Mouse (Mus musculus): ENCODE data around the gene Stam. TPM values are rescaled to one million over a fixed set of nuclear protein-coding genes. Genes with fewer than 3 reads are reported as not detected.
A peak's percentile ranks its signal among the peaks of the same experiment; 100 is the strongest.

The Stam gene
- polyA plus RNA-seq (2014; fragmentation: Nextera tagmentation; extraction: Ambion mirVana), result 72.2 and 80.2 TPM in 2 replicates

DNA sequence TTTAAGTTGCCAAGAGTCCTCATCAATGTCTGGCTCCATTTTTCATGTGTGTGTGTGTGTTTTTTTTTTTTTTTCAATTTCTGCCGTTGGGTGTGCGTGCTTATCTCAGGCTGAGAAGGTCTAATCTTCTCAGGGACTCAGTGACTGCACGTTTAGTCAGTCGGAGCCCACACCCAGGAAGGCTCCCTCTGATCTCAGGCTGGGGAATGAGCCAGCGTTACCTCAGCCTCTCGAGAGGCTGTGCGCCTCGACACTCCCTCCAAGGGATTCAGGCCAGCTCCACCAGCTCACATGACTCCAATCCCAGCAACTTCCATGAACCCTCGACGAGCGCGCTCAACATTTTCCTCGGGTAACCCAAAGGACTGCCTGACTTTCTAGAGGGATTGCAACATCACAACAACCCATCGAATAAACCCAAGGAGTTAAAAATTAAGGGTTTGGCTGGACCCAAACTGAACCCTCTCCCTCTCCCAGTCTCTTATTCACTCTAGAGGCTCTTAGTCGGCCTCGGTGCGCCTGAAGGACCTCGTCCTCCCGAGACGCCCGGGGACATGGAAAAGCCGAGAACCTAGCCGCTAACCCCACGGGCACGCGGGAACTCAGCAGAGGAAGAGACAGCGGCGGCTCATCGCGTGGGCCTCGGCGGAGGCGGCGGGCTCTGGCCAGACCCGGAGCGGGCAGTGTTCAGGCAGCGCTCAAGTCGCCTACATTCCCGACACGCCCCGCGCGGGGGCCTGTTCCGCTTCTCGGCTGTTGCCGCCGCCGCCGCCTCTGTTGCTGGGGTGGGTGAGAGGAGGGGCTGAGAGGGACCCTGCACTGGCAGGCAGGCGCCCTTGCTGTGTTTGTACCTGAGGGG, at the start of gene Stam:
Gene Stam, plus strand, starts transcription at position 737 of the 859 bp plus-strand sequence.
- DNase-seq (peak; percentile 94), ATAC-seq (ENCODE audit: insufficient read depth) (peak; percentile 96)
- WGBS, result under 1% methylated on average over 48 of the region's 50 CpGs

DNA sequence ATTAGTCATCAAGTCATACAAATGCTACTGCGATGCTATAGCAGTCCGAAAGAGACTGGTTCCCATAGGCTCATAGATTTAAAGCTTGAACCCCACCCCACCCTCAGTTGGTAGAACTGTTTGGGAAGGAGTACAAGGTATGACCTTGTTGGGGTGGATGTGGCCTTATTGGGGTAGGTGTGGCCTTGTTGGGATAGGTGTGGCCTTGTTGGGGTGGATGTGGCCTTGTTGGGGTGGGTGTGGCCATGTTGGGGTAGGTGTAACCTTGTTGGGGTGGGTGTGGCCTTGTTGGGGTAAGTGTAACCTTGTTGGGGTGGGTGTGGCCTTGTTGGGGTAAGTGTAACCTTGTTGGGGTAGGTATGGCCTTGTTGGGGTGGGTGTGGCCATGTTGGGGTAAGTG, 32.6 kb upstream of the Stam start:
- H3K9me3 ChIP-seq (ENCODE audit: low read depth, low read length), result no peaks in the 10 kb centered on the region
- no peaks in the 10 kb centered on the region for H3K4me1 ChIP-seq (ENCODE audit: insufficient read depth)
- no peak for DNase-seq
- 97% methylated on average over 2 of the region's 2 CpGs for WGBS
- H3K36me3 ChIP-seq (ENCODE audit: insufficient read depth), result peaks cover 3% of the 10 kb centered on the region
- H3K4me2 ChIP-seq, result no peak overlapping the region
- no peak overlapping the region for H3K27ac ChIP-seq (ENCODE audit: low read depth)
- no peak overlapping the region for H3K9ac ChIP-seq
- H3K4me3 ChIP-seq (ENCODE audit: low read depth, low read length), result no peak overlapping the region
- H3K27me3 ChIP-seq (ENCODE audit: insufficient read depth, low read length), result no peaks in the 10 kb centered on the region
- no peak for ATAC-seq (ENCODE audit: insufficient read depth)
- no peak for TF ChIP-seq CTCF (IDR thresholded peaks at IDR 0.05; ENCODE audit: low read depth)

More for the DNA sequence above, at the start of gene Stam:
- peak within 1 kb of the TSS; percentile 94 for H3K9ac ChIP-seq
- H3K36me3 ChIP-seq (ENCODE audit: insufficient read depth), result no peaks in the 10 kb centered on the region
- H3K9me3 ChIP-seq (ENCODE audit: low read depth, low read length), result no peaks in the 10 kb centered on the region
- H3K4me2 ChIP-seq, result peak within 1 kb of the TSS; percentile 62
- no peaks in the 10 kb centered on the region for H3K27me3 ChIP-seq (ENCODE audit: insufficient read depth, low read length)
- no peak for TF ChIP-seq CTCF (IDR thresholded peaks at IDR 0.05; ENCODE audit: low read depth)
- peak within 1 kb of the TSS; percentile 83 for H3K4me3 ChIP-seq (ENCODE audit: low read depth, low read length)
- H3K4me1 ChIP-seq (ENCODE audit: insufficient read depth), result peaks cover 12% of the 10 kb centered on the region; the same call in 1 of the 2 replicates
- H3K27ac ChIP-seq (ENCODE audit: low read depth), result peak within 1 kb of the TSS; percentile 98

DNA sequence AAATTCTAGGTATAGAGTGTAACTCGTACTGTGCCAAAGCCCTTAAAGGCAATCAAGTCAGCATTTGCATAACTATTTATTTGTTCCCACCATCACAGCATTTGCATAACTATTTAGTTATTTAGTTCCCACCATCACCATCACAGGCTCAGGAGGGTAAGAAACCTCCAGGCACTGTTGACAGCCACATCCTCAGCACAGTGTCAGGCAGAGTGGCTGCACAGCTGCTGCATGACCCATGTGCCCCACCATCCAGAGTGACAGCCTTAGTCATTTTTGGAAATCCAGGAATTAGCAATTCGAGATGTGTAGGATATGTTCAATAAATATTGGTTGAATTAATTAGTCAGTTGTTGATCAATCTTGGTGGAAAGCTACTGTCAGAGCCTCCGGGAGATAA, 30.9 kb upstream of the Stam start:
- 73% methylated on average over 3 of the region's 3 CpGs for WGBS
- Histone ChIP-seq H3K27ac (ENCODE audit: low read depth) (no peak overlapping the region), H3K4me3 (ENCODE audit: low read depth, low read length) (no peak overlapping the region), H3K36me3 (ENCODE audit: insufficient read depth) (peaks cover 3% of the 10 kb centered on the region), H3K9me3 (ENCODE audit: low read depth, low read length) (no peaks in the 10 kb centered on the region), H3K4me2 (no peak overlapping the region), H3K4me1 (ENCODE audit: insufficient read depth) (no peaks in the 10 kb centered on the region), H3K27me3 (ENCODE audit: insufficient read depth, low read length) (no peaks in the 10 kb centered on the region), H3K9ac (no peak overlapping the region)
- ATAC-seq (ENCODE audit: insufficient read depth) (no peak), DNase-seq (no peak)
- no peak for TF ChIP-seq CTCF (IDR thresholded peaks at IDR 0.05; ENCODE audit: low read depth)

DNA sequence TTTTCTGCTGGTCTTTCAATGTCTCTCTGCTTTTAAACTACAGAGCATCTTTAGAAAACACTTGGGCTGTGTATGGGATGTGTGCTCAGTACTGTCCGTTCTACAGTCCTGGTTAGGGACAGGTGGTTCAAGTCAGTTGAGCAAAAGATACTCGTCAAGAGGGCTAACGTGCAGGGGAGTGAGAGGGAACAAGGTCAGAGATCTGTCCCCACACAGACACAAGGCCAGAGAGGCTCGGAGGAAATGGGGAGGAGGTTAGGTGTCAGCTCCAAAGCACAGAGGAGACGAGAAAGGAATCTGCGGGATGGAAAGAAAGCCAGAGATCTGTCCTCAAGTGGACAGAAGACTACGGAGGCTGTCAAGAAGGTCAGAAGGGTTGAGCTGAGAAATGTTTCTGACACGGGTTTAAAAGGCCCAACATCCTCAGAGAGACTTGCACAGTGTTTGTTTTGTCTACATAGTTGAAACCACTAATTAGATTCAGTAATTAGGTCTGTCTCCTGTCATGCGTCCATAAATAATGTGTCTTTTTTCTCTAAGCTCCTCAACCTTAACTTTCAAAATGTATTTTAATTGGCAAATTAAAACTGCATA, 30.2 kb upstream of the Stam start:
- peaks cover 3% of the 10 kb centered on the region for H3K36me3 ChIP-seq (ENCODE audit: insufficient read depth)
- H3K27me3 ChIP-seq (ENCODE audit: insufficient read depth, low read length), result no peaks in the 10 kb centered on the region
- H3K4me1 ChIP-seq (ENCODE audit: insufficient read depth), result no peaks in the 10 kb centered on the region
- WGBS, result 34% methylated on average over 9 of the region's 9 CpGs
- ATAC-seq (ENCODE audit: insufficient read depth) (no peak), DNase-seq (no peak)
- H3K4me2 ChIP-seq, result no peak overlapping the region
- no peak overlapping the region for H3K9ac ChIP-seq
- no peak overlapping the region for H3K4me3 ChIP-seq (ENCODE audit: low read depth, low read length)
- no peak for TF ChIP-seq CTCF (IDR thresholded peaks at IDR 0.05; ENCODE audit: low read depth)
- H3K27ac ChIP-seq (ENCODE audit: low read depth), result no peak overlapping the region
- H3K9me3 ChIP-seq (ENCODE audit: low read depth, low read length), result no peaks in the 10 kb centered on the region

DNA sequence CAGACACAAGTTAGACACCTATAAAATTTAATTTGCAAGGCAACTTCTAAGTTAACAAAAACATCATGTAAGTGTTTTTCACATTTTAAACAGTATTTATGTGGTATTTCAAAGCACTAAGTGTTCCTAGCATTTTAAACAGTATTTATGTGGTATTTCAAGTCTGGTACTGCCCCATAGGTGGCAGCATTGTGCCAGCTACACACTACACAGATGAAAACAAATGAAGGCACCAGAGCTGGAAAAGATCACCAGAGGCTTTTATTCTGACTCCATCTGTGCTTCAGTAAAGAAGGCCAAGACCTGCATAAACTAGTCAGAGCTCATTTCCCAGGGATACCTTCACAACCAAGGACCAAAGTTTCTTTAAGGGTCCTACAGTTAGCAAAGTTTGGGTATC, 25.5 kb upstream of the Stam start:
- peak; percentile 89 for DNase-seq
- Histone ChIP-seq H3K36me3 (ENCODE audit: insufficient read depth) (no peaks in the 10 kb centered on the region), H3K27ac (ENCODE audit: low read depth) (no peak overlapping the region), H3K4me3 (ENCODE audit: low read depth, low read length) (no peak overlapping the region), H3K9ac (no peak overlapping the region), H3K4me1 (ENCODE audit: insufficient read depth) (no peaks in the 10 kb centered on the region), H3K9me3 (ENCODE audit: low read depth, low read length) (no peaks in the 10 kb centered on the region), H3K4me2 (no peak overlapping the region), H3K27me3 (ENCODE audit: insufficient read depth, low read length) (no peaks in the 10 kb centered on the region)
- peak; percentile 86 for ATAC-seq (ENCODE audit: insufficient read depth)
- TF ChIP-seq CTCF (IDR thresholded peaks at IDR 0.05; ENCODE audit: low read depth), result peak; percentile 84

- Histone ChIP-seq H3K27ac (ENCODE audit: low read depth) (no peak overlapping the region), H3K4me3 (ENCODE audit: low read depth, low read length) (no peak overlapping the region), H3K27me3 (ENCODE audit: insufficient read depth, low read length) (no peaks in the 10 kb centered on the region), H3K36me3 (ENCODE audit: insufficient read depth) (no peaks in the 10 kb centered on the region), H3K9ac (no peak overlapping the region), H3K9me3 (ENCODE audit: low read depth, low read length) (no peaks in the 10 kb centered on the region), H3K4me2 (no peak overlapping the region), H3K4me1 (ENCODE audit: insufficient read depth) (no peaks in the 10 kb centered on the region)
- 53% methylated on average over 5 of the region's 5 CpGs for WGBS
- ATAC-seq (ENCODE audit: insufficient read depth) (no peak), DNase-seq (no peak)
- no peak for TF ChIP-seq CTCF (IDR thresholded peaks at IDR 0.05; ENCODE audit: low read depth)
Measured at GRCm38 (mm10) chr2:14048808-14049207, 25.1 kb upstream of the Stam start.

- no peak for TF ChIP-seq CTCF (IDR thresholded peaks at IDR 0.05; ENCODE audit: low read depth)
- WGBS, result 83% methylated on average over 3 of the region's 3 CpGs
- H3K27me3 ChIP-seq (ENCODE audit: insufficient read depth, low read length), result no peaks in the 10 kb centered on the region
Measured at GRCm38 (mm10) chr2:14053618-14054017, 20.3 kb upstream of the Stam start.

More at GRCm38 (mm10) chr2:14053618-14054017, 20.3 kb upstream of the Stam start:
- H3K4me1 ChIP-seq (ENCODE audit: insufficient read depth), result no peaks in the 10 kb centered on the region
- no peak overlapping the region for H3K9ac ChIP-seq
- H3K4me2 ChIP-seq, result no peak overlapping the region
- no peak for ATAC-seq (ENCODE audit: insufficient read depth)
- H3K9me3 ChIP-seq (ENCODE audit: low read depth, low read length), result no peaks in the 10 kb centered on the region
- H3K4me3 ChIP-seq (ENCODE audit: low read depth, low read length), result no peak overlapping the region
- H3K36me3 ChIP-seq (ENCODE audit: insufficient read depth), result no peaks in the 10 kb centered on the region
- no peak for DNase-seq
- no peak overlapping the region for H3K27ac ChIP-seq (ENCODE audit: low read depth)

All from lung, embryonic 14.5 days (tissue).